Mouse (Mus musculus) hindbrain, postnatal 0 days (tissue): ENCODE measurements around the gene Plscr5. TPM values are rescaled to one million over a fixed set of nuclear protein-coding genes. Genes with fewer than 3 reads are reported as not detected.
A peak's percentile ranks its signal among the peaks of the same experiment; 100 is the strongest.

Source experiments
- ATAC-seq: fragments of 200-750 bp; cut with Nextera tagmentation; 2 replicates; pipeline ENCODE4 v1.8.0; 2017; ENCODE audit warnings: mild to moderate bottlenecking, moderate TSS enrichment, moderate library complexity
- DNase-seq: peaks from one replicate; pipeline ENCODE4 v3.0.0-alpha.2; 2015; ENCODE audit warnings: low spot score
- H3K27ac ChIP-seq: fragments of 300-500 bp; sonication (generic); 2 replicates; pipeline ENCODE4 v1.5.1; 2014; ENCODE audit warnings: mild to moderate bottlenecking
- H3K27me3 ChIP-seq: fragments of 300-500 bp; sonication (generic); 2 replicates; pipeline ENCODE4 v1.6.1; 2014; ENCODE audit warnings: low read length, mixed read lengths; ENCODE audit not compliant: insufficient read depth
- H3K36me3 ChIP-seq: fragments of 300-500 bp; sonication (generic); 2 replicates; pipeline ENCODE4 v1.6.1; 2014; ENCODE audit warnings: low read length, mixed read lengths; ENCODE audit not compliant: insufficient read depth
- H3K4me1 ChIP-seq: fragments of 300-500 bp; sonication (generic); 2 replicates; pipeline ENCODE4 v1.6.1; 2014; ENCODE audit warnings: antibody characterized with exemption, low read length, mixed read lengths; ENCODE audit not compliant: insufficient read depth
- H3K4me2 ChIP-seq: fragments of 300-500 bp; sonication (generic); 2 replicates; pipeline ENCODE4 v1.6.1; 2014; ENCODE audit warnings: low read depth, mild to moderate bottlenecking, low read length, moderate library complexity, mixed read lengths
- H3K4me3 ChIP-seq: fragments of 300-500 bp; sonication (generic); 2 replicates; pipeline ENCODE4 v1.5.1; 2014; ENCODE audit warnings: low read length
- H3K9ac ChIP-seq: fragments of 300-500 bp; sonication (generic); replicated peaks from 2 replicates; pipeline ENCODE4 v1.6.1; 2014; ENCODE audit warnings: mild to moderate bottlenecking, low read length, moderate library complexity, mixed read lengths
- H3K9me3 ChIP-seq: fragments of 300-500 bp; sonication (generic); 2 replicates; pipeline ENCODE4 v1.6.1; 2016; ENCODE audit warnings: low read length, mixed read lengths
- CTCF ChIP-seq: IDR thresholded peaks from 2 replicates; pipeline ENCODE4 v1.5.1; 2016; ENCODE audit warnings: antibody characterized with exemption, control low read depth, low read depth
- WGBS: fragments of 180-500 bp; shearing (Covaris S2); extraction: QIAGEN DNeasy Blood & Tissue Kit; methylation state at CpG from one replicate; pipeline ENCODE4 v1.1.7; 2014; 5-methylcytosine and 5-hydroxymethylcytosine counted together
- polyA plus RNA-seq: library from polyadenylated mRNA; unstranded; fragments of >200 nt; fragmentation: Nextera tagmentation; extraction: Ambion mirVana; gene quantifications from 2 replicates; pipeline ENCODE4 v1.2.1, GENCODE M21; 2015
- total RNA-seq: library from RNA; depleted of rRNA; stranded (reverse); fragments of >200 nt; gene quantifications from 2 replicates; pipeline ENCODE4 v1.2.3, GENCODE M21; 2014; rRNA removed

Plscr5 gene
- total and polyA plus RNA-seq, 2 experiments from 2014 or later = 0.26 to 0.60 TPM

DNA sequence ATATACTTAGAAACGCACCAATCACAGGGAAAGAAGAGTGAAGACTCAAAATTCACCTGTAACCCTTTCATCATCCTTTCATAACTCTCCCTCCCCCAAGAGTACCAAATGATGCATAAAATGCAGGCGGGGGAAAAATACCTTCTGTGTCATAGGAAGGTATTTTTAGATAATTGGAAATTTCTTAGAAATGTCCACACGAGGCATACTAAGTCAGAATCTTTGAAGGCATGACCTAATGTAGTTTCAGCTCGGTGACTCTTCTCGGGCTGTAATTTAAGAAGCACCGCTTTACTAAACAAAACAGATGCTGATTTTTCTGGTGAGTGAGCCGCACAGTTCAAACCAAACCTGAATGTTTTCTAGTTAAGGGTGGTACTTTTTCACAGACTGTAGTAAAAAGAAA is 56.7 kb downstream of the Plscr5 start, which contains the start of gene Plscr1:
Gene Plscr1, plus strand, starts transcription at position 304 of the 406 bp plus-strand sequence.
- peak within 1 kb of the TSS; percentile 61 for H3K4me3 ChIP-seq
- no peaks in the 10 kb centered on the region for H3K36me3 ChIP-seq
- peak within 1 kb of the TSS; percentile 81 for H3K27ac ChIP-seq
- peak; percentile 16 for DNase-seq
- no peak for ATAC-seq
- H3K9me3 ChIP-seq = no peaks in the 10 kb centered on the region
- no peaks in the 10 kb centered on the region for H3K4me1 ChIP-seq
- peak within 1 kb of the TSS; percentile 84 for H3K4me2 ChIP-seq
- WGBS = 37% methylated on average over 7 of the region's 7 CpGs
- H3K27me3 ChIP-seq = no peaks in the 10 kb centered on the region
- H3K9ac ChIP-seq = peak within 1 kb of the TSS; percentile 62
- no peak for TF ChIP-seq CTCF

- Histone ChIP-seq H3K4me2 (peak overlapping the region; percentile 84), H3K27ac (peak overlapping the region; percentile 81), H3K9ac (peak overlapping the region; percentile 62), H3K4me3 (peak overlapping the region; percentile 61), H3K36me3 (no peaks in the 10 kb centered on the region), H3K4me1 (no peaks in the 10 kb centered on the region), H3K27me3 (no peaks in the 10 kb centered on the region), H3K9me3 (no peaks in the 10 kb centered on the region)
- WGBS = under 1% methylated on average over 40 of the region's 40 CpGs
- peak; percentile 41 for TF ChIP-seq CTCF
- ATAC-seq (peak; percentile 91), DNase-seq (peak; percentile 82)
Measured at GRCm38 (mm10) chr9:92249987-92250772, 57.4 kb downstream of the Plscr5 start.

DNA sequence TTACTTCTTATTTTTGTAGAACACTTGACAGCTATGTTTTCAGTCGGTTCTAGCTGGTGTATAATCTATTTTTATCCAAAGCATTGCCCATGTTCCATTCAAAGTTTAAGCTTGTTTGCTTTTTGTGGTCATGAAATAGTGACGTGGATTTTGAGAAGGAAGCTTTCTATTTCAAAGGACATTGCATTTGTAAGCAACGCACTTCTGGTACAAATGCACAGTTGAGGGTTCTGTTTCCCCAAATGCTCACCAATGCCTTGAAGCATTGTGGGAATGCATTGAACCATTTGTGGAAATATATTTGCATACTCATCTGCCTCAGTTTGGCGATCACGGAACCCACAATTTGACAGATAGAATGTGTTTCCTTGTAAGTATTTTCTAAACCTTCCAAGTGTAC is 60.0 kb downstream of the Plscr5 start:
- Histone ChIP-seq H3K9me3 (no peaks in the 10 kb centered on the region), H3K4me1 (no peaks in the 10 kb centered on the region), H3K27ac (no peak overlapping the region), H3K27me3 (no peaks in the 10 kb centered on the region), H3K36me3 (no peaks in the 10 kb centered on the region), H3K9ac (no peak overlapping the region), H3K4me2 (no peak overlapping the region; the same call in 1 of the 2 replicates), H3K4me3 (no peak overlapping the region)
- no peak for DNase-seq
- WGBS = 78% methylated on average over 5 of the region's 5 CpGs
- no peak for ATAC-seq
- TF ChIP-seq CTCF = no peak

GRCm38 (mm10) chr9:92253585-92254321 is 61.0 kb downstream of the Plscr5 start:
- TF ChIP-seq CTCF = no peak
- Histone ChIP-seq H3K4me1 (no peaks in the 10 kb centered on the region), H3K36me3 (no peaks in the 10 kb centered on the region), H3K9ac (no peak overlapping the region), H3K27ac (no peak overlapping the region), H3K9me3 (no peaks in the 10 kb centered on the region), H3K4me2 (no peak overlapping the region), H3K4me3 (no peak overlapping the region), H3K27me3 (no peaks in the 10 kb centered on the region)
- 94% methylated on average over 10 of the region's 10 CpGs for WGBS
- no peak for DNase-seq
- ATAC-seq = no peak

Other genes with a start within 250 kb of the Plscr5 start
- 3.9 and 6.5 TPM in 2 replicates for gene Plscr1, start 56.8 kb downstream of the Plscr5 start, total RNA-seq
- 12.2 and 14.5 TPM in 2 replicates for gene Plscr1, start 56.8 kb downstream of the Plscr5 start, polyA plus RNA-seq
- gene Plscr2, start 82.7 kb downstream of the Plscr5 start, total RNA-seq = 0.43 and 1.5 TPM in 2 replicates
- 2.1 and 2.3 TPM in 2 replicates for gene Plscr2, start 82.7 kb downstream of the Plscr5 start, polyA plus RNA-seq
- not detected in 2 replicates for gene 1700057G04Rik, start 116.4 kb downstream of the Plscr5 start, total RNA-seq
- not detected in 2 replicates for gene 1700057G04Rik, start 116.4 kb downstream of the Plscr5 start, polyA plus RNA-seq